Mouse (Mus musculus): ENCODE measurements around the gene 8030411F24Rik. TPM values are rescaled to one million over a fixed set of nuclear protein-coding genes. Genes with fewer than 3 reads are reported as not detected.

The 8030411F24Rik gene
- polyA plus RNA-seq, 1 experiment: not detected

Other genes starting within 250 kb of the 8030411F24Rik start
- 22.0 and 24.7 TPM in 2 replicates for gene Nxt1, start 109.4 kb upstream of the 8030411F24Rik start, polyA plus RNA-seq (2012; rRNA removed)
- 19.3 and 20.1 TPM in 2 replicates for gene Gzf1, start 101.0 kb upstream of the 8030411F24Rik start, polyA plus RNA-seq (2012; rRNA removed)
- gene Napb, start 49.5 kb upstream of the 8030411F24Rik start, polyA plus RNA-seq (2012; rRNA removed): 241 and 278 TPM in 2 replicates
- 0.74 and 0.90 TPM in 2 replicates for gene Cstl1, start 31.7 kb upstream of the 8030411F24Rik start, polyA plus RNA-seq (2012; rRNA removed)
- not detected in 2 replicates for gene Cst11, start 10.5 kb upstream of the 8030411F24Rik start, polyA plus RNA-seq (2012; rRNA removed)
- 0.99 and 1.4 TPM in 2 replicates for gene Cst12, start 7.4 kb downstream of the 8030411F24Rik start, polyA plus RNA-seq (2012; rRNA removed)
- not detected in 2 replicates for gene Cst8, start 16.8 kb downstream of the 8030411F24Rik start, polyA plus RNA-seq (2012; rRNA removed)
- gene Cst13, start 38.1 kb downstream of the 8030411F24Rik start, polyA plus RNA-seq (2012; rRNA removed): not detected in 2 replicates
- gene Cst9, start 53.1 kb downstream of the 8030411F24Rik start, polyA plus RNA-seq (2012; rRNA removed): not detected in 2 replicates
- gene 9230104L09Rik, start 83.0 kb downstream of the 8030411F24Rik start, polyA plus RNA-seq (2012; rRNA removed): not detected in 2 replicates
- gene Cst3, start 93.7 kb downstream of the 8030411F24Rik start, polyA plus RNA-seq (2012; rRNA removed): 4,774 and 5,236 TPM in 2 replicates
- not detected in 2 replicates for gene Gm1330, start 221.2 kb downstream of the 8030411F24Rik start, polyA plus RNA-seq (2012; rRNA removed)
- not detected in 2 replicates for gene Gm10750, start 235.2 kb downstream of the 8030411F24Rik start, polyA plus RNA-seq (2012; rRNA removed)